Mouse (Mus musculus) midbrain, embryonic 15.5 days (tissue): ENCODE measurements around the gene Crybg1. TPM values are rescaled to one million over a fixed set of nuclear protein-coding genes. Genes with fewer than 3 reads are reported as not detected.

ENCODE experiments used
- ATAC-seq: fragments of 200-750 bp; cut with Nextera tagmentation; replicated peaks from 2 replicates; pipeline ENCODE4 v1.8.0; 2017; ENCODE audit warnings: moderate TSS enrichment
- H3K27ac ChIP-seq: fragments of 300-500 bp; sonication (generic); 2 replicates; pipeline ENCODE4 v1.5.1; 2015; ENCODE audit warnings: mild to moderate bottlenecking, inconsistent platforms
- H3K27me3 ChIP-seq: fragments of 300-500 bp; sonication (generic); replicated peaks from 2 replicates; pipeline ENCODE4 v1.6.1; 2015; ENCODE audit warnings: inconsistent platforms
- H3K36me3 ChIP-seq: fragments of 300-500 bp; sonication (generic); replicated peaks from 2 replicates; pipeline ENCODE4 v1.6.1; 2015; ENCODE audit warnings: inconsistent platforms
- H3K4me1 ChIP-seq: fragments of 300-500 bp; sonication (generic); 2 replicates; pipeline ENCODE4 v1.6.1; 2015; ENCODE audit warnings: inconsistent platforms
- H3K4me2 ChIP-seq: fragments of 300-500 bp; sonication (generic); 2 replicates; pipeline ENCODE4 v1.6.1; 2015; ENCODE audit warnings: inconsistent platforms, mild to moderate bottlenecking, moderate library complexity
- H3K4me3 ChIP-seq: fragments of 300-500 bp; sonication (generic); 2 replicates; pipeline ENCODE4 v1.5.1; 2015; ENCODE audit warnings: mild to moderate bottlenecking, inconsistent platforms
- H3K9ac ChIP-seq: fragments of 300-500 bp; sonication (generic); 2 replicates; pipeline ENCODE4 v1.6.1; 2015; ENCODE audit warnings: mild to moderate bottlenecking, inconsistent platforms
- H3K9me3 ChIP-seq: fragments of 300-500 bp; sonication (generic); 2 replicates; pipeline ENCODE4 v1.6.1; 2016; ENCODE audit warnings: inconsistent platforms
- WGBS: fragments of 180-500 bp; shearing (Covaris S2); methylation state at CpG from one replicate; pipeline ENCODE4 v1.1.7; 2015; ENCODE audit warnings: mixed read lengths; 5-methylcytosine and 5-hydroxymethylcytosine counted together
- polyA plus RNA-seq: library from polyadenylated mRNA; unstranded; fragments of >200 nt; fragmentation: Nextera tagmentation; extraction: Ambion mirVana; gene quantifications from 2 replicates; pipeline ENCODE4 v1.2.1, GENCODE M21; 2015

Gene Crybg1
- polyA plus RNA-seq, 1 experiment from 2014 or later = 0.14 TPM

- H3K4me2 ChIP-seq = no peak overlapping the region
- peaks cover 35% of the 10 kb centered on the region for H3K4me1 ChIP-seq
- no peak for ATAC-seq
- peaks cover 52% of the 10 kb centered on the region for H3K27me3 ChIP-seq
- no peak overlapping the region for H3K27ac ChIP-seq
- no peak overlapping the region for H3K4me3 ChIP-seq
- no peaks in the 10 kb centered on the region for H3K9me3 ChIP-seq
- no peaks in the 10 kb centered on the region for H3K36me3 ChIP-seq
- no peak overlapping the region for H3K9ac ChIP-seq
- 14% methylated on average over 14 of the region's 14 CpGs for WGBS
These were observed 146.4 kb downstream of the Crybg1 start for GRCm38 (mm10) chr10:44002004-44002940.

- no peak overlapping the region for H3K9ac ChIP-seq
- no peak overlapping the region for H3K4me3 ChIP-seq
- no peak for ATAC-seq
- H3K4me2 ChIP-seq = no peak overlapping the region
- H3K9me3 ChIP-seq = no peaks in the 10 kb centered on the region
- 60% methylated on average over 2 of the region's 2 CpGs for WGBS
- H3K36me3 ChIP-seq = no peaks in the 10 kb centered on the region
- peaks cover 25% of the 10 kb centered on the region for H3K4me1 ChIP-seq
- H3K27me3 ChIP-seq = peaks cover 32% of the 10 kb centered on the region
- H3K27ac ChIP-seq = no peak overlapping the region
These were observed 148.3 kb downstream of the Crybg1 start for GRCm38 (mm10) chr10:44000156-44000865.

GRCm38 (mm10) chr10:43998503-43999082 is 150.1 kb downstream of the Crybg1 start:
- Histone ChIP-seq H3K27me3 (peaks cover 16% of the 10 kb centered on the region), H3K9me3 (no peaks in the 10 kb centered on the region), H3K27ac (no peak overlapping the region), H3K4me3 (no peak overlapping the region), H3K9ac (no peak overlapping the region), H3K4me1 (peaks cover 16% of the 10 kb centered on the region), H3K4me2 (no peak overlapping the region), H3K36me3 (no peaks in the 10 kb centered on the region)
- WGBS = 87% methylated on average over 8 of the region's 8 CpGs
- ATAC-seq = no peak

GRCm38 (mm10) chr10:43998023-43998422 is 150.6 kb downstream of the Crybg1 start:
- WGBS = 83% methylated on average over 9 of the region's 9 CpGs
- H3K27me3 ChIP-seq = peaks cover 10% of the 10 kb centered on the region
- H3K27ac ChIP-seq = no peak overlapping the region
- no peak overlapping the region for H3K4me2 ChIP-seq
- H3K36me3 ChIP-seq = no peaks in the 10 kb centered on the region
- peaks cover 10% of the 10 kb centered on the region for H3K4me1 ChIP-seq
- H3K4me3 ChIP-seq = no peak overlapping the region
- no peak for ATAC-seq
- no peaks in the 10 kb centered on the region for H3K9me3 ChIP-seq
- H3K9ac ChIP-seq = no peak overlapping the region

- Histone ChIP-seq H3K4me2 (no peak overlapping the region), H3K9ac (no peak overlapping the region), H3K9me3 (no peaks in the 10 kb centered on the region), H3K4me3 (no peak overlapping the region), H3K4me1 (0 out of 2 replicates have a peak, but pooled peaks cover 5% of the 10 kb centered on the region), H3K36me3 (no peaks in the 10 kb centered on the region), H3K27me3 (peaks cover 3% of the 10 kb centered on the region; the same call in 1 of the 2 replicates), H3K27ac (no peak overlapping the region)
- no peak for ATAC-seq
- 83% methylated on average over 10 of the region's 10 CpGs for WGBS
These were observed 151.4 kb downstream of the Crybg1 start for GRCm38 (mm10) chr10:43997276-43997675.

- 87% methylated on average over 10 of the region's 10 CpGs for WGBS
- Histone ChIP-seq H3K4me3 (no peak overlapping the region), H3K36me3 (no peaks in the 10 kb centered on the region), H3K9me3 (no peaks in the 10 kb centered on the region), H3K27me3 (peaks cover 2% of the 10 kb centered on the region; the same call in 1 of the 2 replicates), H3K4me1 (0 out of 2 replicates have a peak, but pooled peaks cover 4% of the 10 kb centered on the region), H3K27ac (no peak overlapping the region), H3K4me2 (no peak overlapping the region), H3K9ac (no peak overlapping the region)
- no peak for ATAC-seq
These were observed 152.6 kb downstream of the Crybg1 start for GRCm38 (mm10) chr10:43995858-43996650.

GRCm38 (mm10) chr10:43993198-43993597 is 155.5 kb downstream of the Crybg1 start:
- H3K9ac ChIP-seq = no peak overlapping the region
- H3K27me3 ChIP-seq = no peaks in the 10 kb centered on the region
- H3K4me2 ChIP-seq = no peak overlapping the region
- H3K27ac ChIP-seq = no peak overlapping the region
- H3K9me3 ChIP-seq = no peaks in the 10 kb centered on the region
- no peaks in the 10 kb centered on the region for H3K36me3 ChIP-seq
- 9% methylated on average over 6 of the region's 6 CpGs for WGBS
- ATAC-seq = peak; percentile 48; the same call in 1 of the 2 replicates
- H3K4me1 ChIP-seq = no peaks in the 10 kb centered on the region
- H3K4me3 ChIP-seq = no peak overlapping the region

GRCm38 (mm10) chr10:43992506-43992905 is 156.1 kb downstream of the Crybg1 start:
- no peak for ATAC-seq
- Histone ChIP-seq H3K4me3 (no peak overlapping the region), H3K9ac (no peak overlapping the region), H3K27ac (no peak overlapping the region), H3K9me3 (no peaks in the 10 kb centered on the region), H3K27me3 (no peaks in the 10 kb centered on the region), H3K4me2 (no peak overlapping the region), H3K4me1 (no peaks in the 10 kb centered on the region), H3K36me3 (no peaks in the 10 kb centered on the region)
- 82% methylated on average over 5 of the region's 5 CpGs for WGBS

GRCm38 (mm10) chr10:43991268-43991667 is 157.4 kb downstream of the Crybg1 start:
- Histone ChIP-seq H3K27ac (no peak overlapping the region), H3K4me1 (no peaks in the 10 kb centered on the region), H3K4me2 (no peak overlapping the region), H3K4me3 (no peak overlapping the region), H3K27me3 (no peaks in the 10 kb centered on the region), H3K9ac (no peak overlapping the region), H3K36me3 (no peaks in the 10 kb centered on the region), H3K9me3 (no peaks in the 10 kb centered on the region)
- no peak for ATAC-seq
- 96% methylated on average over 5 of the region's 5 CpGs for WGBS

- Histone ChIP-seq H3K4me3 (no peak overlapping the region), H3K27me3 (no peaks in the 10 kb centered on the region), H3K4me2 (no peak overlapping the region), H3K4me1 (no peaks in the 10 kb centered on the region), H3K27ac (no peak overlapping the region), H3K9ac (no peak overlapping the region), H3K9me3 (no peaks in the 10 kb centered on the region), H3K36me3 (no peaks in the 10 kb centered on the region)
- 82% methylated on average over 2 of the region's 2 CpGs for WGBS
- ATAC-seq = no peak
These were observed 164.8 kb downstream of the Crybg1 start for GRCm38 (mm10) chr10:43983866-43984265.

- 90% methylated on average over 5 of the region's 5 CpGs for WGBS
- Histone ChIP-seq H3K9me3 (no peaks in the 10 kb centered on the region), H3K27me3 (no peaks in the 10 kb centered on the region), H3K4me2 (no peak overlapping the region), H3K27ac (no peak overlapping the region), H3K4me3 (no peak overlapping the region), H3K36me3 (no peaks in the 10 kb centered on the region), H3K9ac (no peak overlapping the region), H3K4me1 (no peaks in the 10 kb centered on the region)
- ATAC-seq = no peak
These were observed 165.4 kb downstream of the Crybg1 start for GRCm38 (mm10) chr10:43983241-43983640.
